In the genomic region with DNA sequence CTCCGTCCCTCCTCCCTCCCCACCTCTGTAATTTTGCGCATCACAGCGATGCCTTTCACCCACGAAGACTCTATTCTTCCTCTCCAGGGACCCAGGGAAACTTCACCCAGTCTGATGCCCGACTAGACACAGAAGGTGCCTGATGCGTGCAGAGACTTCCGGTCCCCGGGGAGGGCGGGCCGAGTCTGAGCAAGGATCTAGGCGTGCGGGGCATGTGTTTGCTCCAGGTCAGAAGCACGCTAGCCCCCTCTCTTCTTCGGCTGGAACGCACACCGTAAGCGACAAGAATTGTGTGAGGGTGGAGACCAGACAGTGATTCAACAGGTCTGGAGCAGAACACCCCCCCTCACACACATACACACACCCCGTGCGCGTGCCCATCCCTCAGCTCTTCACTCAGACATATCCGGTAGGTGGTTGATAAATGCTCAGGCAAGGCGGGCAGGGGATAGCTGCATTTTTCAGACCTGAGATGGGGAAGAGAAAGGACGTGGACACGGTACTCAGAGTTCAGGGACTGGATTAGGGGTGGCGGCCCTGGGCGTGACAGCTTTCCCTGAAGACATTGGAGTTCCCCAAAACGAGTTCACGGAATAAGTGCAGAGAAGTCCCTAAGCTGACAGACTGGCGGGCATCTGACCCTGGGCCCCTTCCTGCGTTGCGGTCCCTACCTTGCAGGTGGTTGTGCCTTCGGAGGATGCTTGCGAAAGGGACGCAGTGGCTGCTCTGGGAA, we compare ENCODE assay signal across 8 mouse cellular contexts. TPM values are rescaled to one million over a fixed set of nuclear protein-coding genes. Genes with fewer than 3 reads are reported as not detected.
DNase-seq lines count a peak whose midpoint lies in the region; ATAC-seq and TF ChIP-seq lines count a peak whose summit lies in the region.

No protein-coding gene starts in this region.

- peak overlapping the region; percentile 97 for H3K4me2 ChIP-seq in heart, embryonic 11.5 days
- peak overlapping the region; percentile 51 for H3K4me2 ChIP-seq in hindbrain, embryonic 15.5 days
- peak overlapping the region; percentile 84 for H3K4me2 ChIP-seq in liver, postnatal 0 days (ENCODE audit: low read depth, low read length)
- peak overlapping the region; percentile 56 for H3K4me2 ChIP-seq in neural tube, embryonic 15.5 days

- no peaks in the 10 kb centered on the region for H3K9me3 ChIP-seq in heart, embryonic 11.5 days (replicated peaks; ENCODE audit: control insufficient read depth, low read length)
- H3K9me3 ChIP-seq in hindbrain, embryonic 15.5 days = no peaks in the 10 kb centered on the region
- H3K9me3 ChIP-seq in liver, postnatal 0 days (ENCODE audit: low read length) = no peaks in the 10 kb centered on the region
- H3K9me3 ChIP-seq in neural tube, embryonic 15.5 days (replicated peaks) = no peaks in the 10 kb centered on the region

- peak overlapping the region; percentile 47 for H3K4me3 ChIP-seq in heart, embryonic 11.5 days (ENCODE audit: low read depth, low read length)
- H3K4me3 ChIP-seq in hindbrain, embryonic 15.5 days = peak overlapping the region; percentile 23
- peak overlapping the region; percentile 48 for H3K4me3 ChIP-seq in liver, postnatal 0 days (ENCODE audit: low read depth, low read length)
- H3K4me3 ChIP-seq in neural tube, embryonic 15.5 days (replicated peaks) = peak overlapping the region; percentile 30

- 2% methylated on average over 34 of the region's 34 CpGs for WGBS in heart, embryonic 11.5 days (ENCODE audit: insufficient replicate concordance)
- WGBS in hindbrain, embryonic 15.5 days = 3% methylated on average over 34 of the region's 34 CpGs
- WGBS in liver, postnatal 0 days (ENCODE audit: insufficient replicate concordance) = 4% methylated on average over 34 of the region's 34 CpGs
- WGBS in neural tube, embryonic 15.5 days = 2% methylated on average over 34 of the region's 34 CpGs

- intact Hi-C loops in heart, postnatal 25 days (cut with DNase I) = loop anchor here (5.0 to 10.0 kb wide), 2 partner anchors 76 to 231 kb away; partner anchors contain the start of gene Ell
- intact Hi-C loops in gastrocnemius, postnatal 14 days (cut with DNase I; ENCODE audit: low total_unique reads) = loop anchor here (5.0 kb wide), 1 partner anchor 39 kb away; no protein-coding TSS in a partner anchor
- intact Hi-C loops in left cerebral cortex, postnatal 25 days (cut with DNase I) = no loop called here

- DNase-seq in heart, postnatal 25 days (ENCODE audit: low spot score) = no peak
- peak; percentile 61 for DNase-seq in embryo, embryonic 11 days
- DNase-seq in liver, postnatal 0 days = peak; percentile 71
- DNase-seq in gastrocnemius, postnatal 14 days = no peak
- DNase-seq in left cerebral cortex, postnatal 25 days (ENCODE audit: low spot score in 2 of 2) = no peak

- H3K9ac ChIP-seq in heart, embryonic 11.5 days (ENCODE audit: low read depth, low read length) = peak overlapping the region; percentile 73
- peak overlapping the region; percentile 28; the same call in 1 of the 2 replicates for H3K9ac ChIP-seq in hindbrain, embryonic 15.5 days
- H3K9ac ChIP-seq in liver, postnatal 0 days (replicated peaks) = peak overlapping the region; percentile 70
- H3K9ac ChIP-seq in neural tube, embryonic 15.5 days (replicated peaks) = peak overlapping the region; percentile 34

- TF ChIP-seq CTCF in liver, postnatal 0 days (IDR thresholded peaks at IDR 0.05; ENCODE audit: low read depth) = no peak

- H3K27ac ChIP-seq in heart, embryonic 11.5 days (ENCODE audit: low read depth, low read length) = no peak overlapping the region
- no peak overlapping the region for H3K27ac ChIP-seq in hindbrain, embryonic 15.5 days (replicated peaks)
- H3K27ac ChIP-seq in liver, postnatal 0 days (ENCODE audit: low read depth) = peak overlapping the region; percentile 66
- H3K27ac ChIP-seq in neural tube, embryonic 15.5 days (replicated peaks) = no peak overlapping the region

- H3K36me3 ChIP-seq in heart, embryonic 11.5 days (ENCODE audit: control insufficient read depth, insufficient read depth, low read length) = peaks cover 14% of the 10 kb centered on the region
- H3K36me3 ChIP-seq in hindbrain, embryonic 15.5 days = peaks cover 27% of the 10 kb centered on the region
- H3K36me3 ChIP-seq in liver, postnatal 0 days (replicated peaks; ENCODE audit: insufficient read depth, low read length) = peaks cover 19% of the 10 kb centered on the region
- H3K36me3 ChIP-seq in neural tube, embryonic 15.5 days = peaks cover 29% of the 10 kb centered on the region

- TF ChIP-seq EP300 in liver, postnatal 0 days (IDR thresholded peaks at IDR 0.05; ENCODE audit: low read depth) = no peak

- H3K4me1 ChIP-seq in heart, embryonic 11.5 days (ENCODE audit: control insufficient read depth, insufficient read depth, low read length) = peaks cover 29% of the 10 kb centered on the region
- peaks cover 29% of the 10 kb centered on the region for H3K4me1 ChIP-seq in hindbrain, embryonic 15.5 days (replicated peaks)
- peaks cover 72% of the 10 kb centered on the region for H3K4me1 ChIP-seq in liver, postnatal 0 days (ENCODE audit: insufficient read depth)
- H3K4me1 ChIP-seq in neural tube, embryonic 15.5 days = peaks cover 32% of the 10 kb centered on the region

- peaks cover 2% of the 10 kb centered on the region; the same call in 1 of the 2 replicates for H3K27me3 ChIP-seq in heart, embryonic 11.5 days (ENCODE audit: control insufficient read depth, insufficient read depth, low read length)
- peaks cover 21% of the 10 kb centered on the region for H3K27me3 ChIP-seq in hindbrain, embryonic 15.5 days
- H3K27me3 ChIP-seq in liver, postnatal 0 days (ENCODE audit: insufficient read depth, low read length) = no peaks in the 10 kb centered on the region
- 0 out of 2 replicates have a peak, but pooled peaks cover 4% of the 10 kb centered on the region for H3K27me3 ChIP-seq in neural tube, embryonic 15.5 days (replicated peaks)

- ATAC-seq in heart, embryonic 11.5 days (replicated peaks; ENCODE audit: insufficient number of reproducible peaks, low FRiP score, low TSS enrichment) = no peak
- no peak for ATAC-seq in hindbrain, embryonic 15.5 days (ENCODE audit: low FRiP score, low read depth)
- no peak for ATAC-seq in liver, postnatal 0 days
- no peak for ATAC-seq in neural tube, embryonic 15.5 days (ENCODE audit: low FRiP score)

RNA-seq across cellular contexts. Expression of gene Mpv17l2, which starts 5.3 kb away (rescaled TPM):
- 42.5 and 42.6 TPM in 2 replicates for polyA plus RNA-seq in heart, embryonic 11.5 days (2014; fragmentation: Nextera tagmentation; extraction: Ambion mirVana)
- total RNA-seq in heart, postnatal 25 days (2021) = 10 to 100 TPM; 26.7 to 28.0 TPM
- 40.4 and 44.9 TPM in 2 replicates for polyA plus RNA-seq in hindbrain, embryonic 15.5 days (2015; fragmentation: Nextera tagmentation; extraction: Ambion mirVana)
- polyA plus RNA-seq in liver, postnatal 0 days (2015; fragmentation: Nextera tagmentation; extraction: Ambion mirVana) = 36.3 and 39.9 TPM in 2 replicates
- 40.5 and 43.5 TPM in 2 replicates for polyA plus RNA-seq in neural tube, embryonic 15.5 days (2015; fragmentation: Nextera tagmentation; extraction: Ambion mirVana)
- 10 to 100 TPM; 28.3 to 31.9 TPM for total RNA-seq in gastrocnemius, postnatal 14 days (2021)
- 10 to 100 TPM; 34.5 to 43.2 TPM for total RNA-seq in left cerebral cortex, postnatal 25 days (2021)

RNA-seq across cellular contexts. Expression of gene Pik3r2, which starts 10.5 kb away (rescaled TPM):
- polyA plus RNA-seq in heart, embryonic 11.5 days (2014; fragmentation: Nextera tagmentation; extraction: Ambion mirVana) = 21.5 and 23.1 TPM in 2 replicates
- total RNA-seq in heart, postnatal 25 days (2021) = 10 to 100 TPM; 21.8 to 25.5 TPM
- 104 and 113 TPM in 2 replicates for polyA plus RNA-seq in hindbrain, embryonic 15.5 days (2015; fragmentation: Nextera tagmentation; extraction: Ambion mirVana)
- polyA plus RNA-seq in liver, postnatal 0 days (2015; fragmentation: Nextera tagmentation; extraction: Ambion mirVana) = 8.9 and 9.0 TPM in 2 replicates
- 97.5 and 102 TPM in 2 replicates for polyA plus RNA-seq in neural tube, embryonic 15.5 days (2015; fragmentation: Nextera tagmentation; extraction: Ambion mirVana)
- 10 to 100 TPM; 23.0 to 27.9 TPM for total RNA-seq in gastrocnemius, postnatal 14 days (2021)
- 100 to 1,000 TPM; 150 to 152 TPM for total RNA-seq in left cerebral cortex, postnatal 25 days (2021)

RNA-seq across cellular contexts. Expression of gene Rab3a, which starts 11.5 kb away (rescaled TPM):
- 16.2 and 21.3 TPM in 2 replicates for polyA plus RNA-seq in heart, embryonic 11.5 days (2014; fragmentation: Nextera tagmentation; extraction: Ambion mirVana)
- 10 to 100 TPM; 49.7 to 57.6 TPM for total RNA-seq in heart, postnatal 25 days (2021)
- 503 and 561 TPM in 2 replicates for polyA plus RNA-seq in hindbrain, embryonic 15.5 days (2015; fragmentation: Nextera tagmentation; extraction: Ambion mirVana)
- 3.2 and 3.3 TPM in 2 replicates for polyA plus RNA-seq in liver, postnatal 0 days (2015; fragmentation: Nextera tagmentation; extraction: Ambion mirVana)
- 536 and 627 TPM in 2 replicates for polyA plus RNA-seq in neural tube, embryonic 15.5 days (2015; fragmentation: Nextera tagmentation; extraction: Ambion mirVana)
- 10 to 100 TPM; 44.3 to 45.1 TPM for total RNA-seq in gastrocnemius, postnatal 14 days (2021)
- 100 to 1,000 TPM; 830 to 904 TPM for total RNA-seq in left cerebral cortex, postnatal 25 days (2021)

RNA-seq across cellular contexts. Expression of gene Mast3, which starts 38.9 kb away (rescaled TPM):
- 7.8 and 8.5 TPM in 2 replicates for polyA plus RNA-seq in heart, embryonic 11.5 days (2014; fragmentation: Nextera tagmentation; extraction: Ambion mirVana)
- 1 to 10 TPM; 5.2 to 6.3 TPM for total RNA-seq in heart, postnatal 25 days (2021)
- 21.2 and 25.1 TPM in 2 replicates for polyA plus RNA-seq in hindbrain, embryonic 15.5 days (2015; fragmentation: Nextera tagmentation; extraction: Ambion mirVana)
- 5.2 and 6.0 TPM in 2 replicates for polyA plus RNA-seq in liver, postnatal 0 days (2015; fragmentation: Nextera tagmentation; extraction: Ambion mirVana)
- 18.9 and 21.0 TPM in 2 replicates for polyA plus RNA-seq in neural tube, embryonic 15.5 days (2015; fragmentation: Nextera tagmentation; extraction: Ambion mirVana)
- total RNA-seq in gastrocnemius, postnatal 14 days (2021) = 1 to 10 TPM; 5.2 to 7.0 TPM
- 100 to 1,000 TPM; 298 to 350 TPM for total RNA-seq in left cerebral cortex, postnatal 25 days (2021)

RNA-seq across cellular contexts. Expression of gene Il12rb1, which starts 42.2 kb away (rescaled TPM):
- 0.07 TPM in 1 of 2 replicates, not detected in the other for polyA plus RNA-seq in heart, embryonic 11.5 days (2014; fragmentation: Nextera tagmentation; extraction: Ambion mirVana)
- not detected for total RNA-seq in heart, postnatal 25 days (2021)
- polyA plus RNA-seq in hindbrain, embryonic 15.5 days (2015; fragmentation: Nextera tagmentation; extraction: Ambion mirVana) = 0.14 TPM in 1 of 2 replicates, not detected in the other
- polyA plus RNA-seq in liver, postnatal 0 days (2015; fragmentation: Nextera tagmentation; extraction: Ambion mirVana) = 0.19 and 0.25 TPM in 2 replicates
- polyA plus RNA-seq in neural tube, embryonic 15.5 days (2015; fragmentation: Nextera tagmentation; extraction: Ambion mirVana) = 0.14 and 1.4 TPM in 2 replicates
- under 1 TPM in 1 of 2 experiments, not detected in 1; 0.09 TPM for total RNA-seq in gastrocnemius, postnatal 14 days (2021)
- under 1 TPM; 0.80 to 0.83 TPM for total RNA-seq in left cerebral cortex, postnatal 25 days (2021)

Comparison
In these comparisons a context has a peak if more than half of its experiments do, and no peak if none do; other contexts are left out.
1. DNase-seq: peak in embryo, embryonic 11 days (single experiment) and liver, postnatal 0 days (single experiment); none in heart, postnatal 25 days (single experiment), gastrocnemius, postnatal 14 days (single experiment) and left cerebral cortex, postnatal 25 days (0 of 2).
2. RNA of gene Rab3a, which starts 11.5 kb away (polyA plus RNA-seq): 536 to 627 TPM in neural tube, embryonic 15.5 days and 503 to 561 TPM in hindbrain, embryonic 15.5 days; 16.2 to 21.3 TPM in heart, embryonic 11.5 days and 3.2 to 3.3 TPM in liver, postnatal 0 days; every median in the first group is over 10 times any median in the second.
3. Peak in every context shown above with its lines, with median percentiles within 50 percentile points of each other: H3K4me2 ChIP-seq, H3K4me3 ChIP-seq and H3K9ac ChIP-seq.